Mouse (Mus musculus): ENCODE measurements around the gene 4930402K13Rik. TPM values are rescaled to one million over a fixed set of nuclear protein-coding genes. Genes with fewer than 3 reads are reported as not detected.
A peak's percentile ranks its signal among the peaks of the same experiment; 100 is the strongest.
"Not testable (repeated sequence)": the region's sequence is repeated elsewhere in the genome, so short reads cannot be mapped to it uniquely, and the experiment has no call there.

The 4930402K13Rik gene
- total RNA-seq (2021) = not detected
- long read RNA-seq, experiment 1 = 0 reads
- long read RNA-seq, experiment 2 = 0 reads

DNA sequence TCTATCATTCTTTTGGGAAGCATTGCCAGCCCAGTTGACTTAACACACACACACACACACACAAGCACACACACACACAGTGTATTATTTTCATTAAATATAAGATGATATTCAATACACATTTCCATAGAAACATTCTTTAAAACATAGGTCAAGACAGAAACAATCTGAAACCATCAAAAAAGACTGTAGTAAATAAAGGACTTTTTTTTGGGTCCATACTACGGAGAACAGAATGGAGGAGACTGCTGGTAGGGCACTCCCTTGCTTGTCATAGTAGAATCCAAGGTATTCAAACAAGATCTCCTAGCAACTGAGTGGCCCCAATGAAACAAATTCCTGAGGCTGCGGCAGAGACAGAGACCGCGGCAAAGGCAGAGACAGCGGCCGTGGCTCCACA lies at the start of gene 4930402K13Rik:
4930402K13Rik (plus strand) TSS at position 301 of the 400 bp plus-strand sequence.
- no peak for DNase-seq (ENCODE audit: low spot score in 2 of 2)

- peak; percentile 82 to 94 for DNase-seq (ENCODE audit: low spot score in 2 of 2)
Observed at GRCm38 (mm10) chrX:9060952-9061351, 43.4 kb upstream of the 4930402K13Rik start.

DNA sequence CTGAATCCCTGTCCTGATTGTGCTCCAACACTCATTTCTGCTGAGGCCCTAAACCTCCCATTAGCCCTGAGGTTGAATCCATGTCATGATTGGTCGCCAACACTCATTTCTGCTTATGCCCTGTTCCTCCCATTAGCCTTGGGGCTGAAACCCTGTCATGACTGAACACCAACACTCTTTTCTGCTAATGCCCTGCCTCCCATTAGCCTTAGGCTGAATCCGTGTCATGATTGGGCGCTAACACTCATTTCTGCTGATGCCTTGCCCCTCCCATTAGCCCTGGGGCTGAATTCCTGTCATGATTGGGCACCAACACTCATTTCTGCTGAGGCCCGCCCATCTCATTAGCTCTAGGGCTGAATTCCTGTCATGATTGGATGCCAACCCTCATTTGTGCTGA lies 42.3 kb upstream of the 4930402K13Rik start:
- DNase-seq (ENCODE audit: low spot score in 2 of 2) = no peak

- not testable (repeated sequence) for DNase-seq (ENCODE audit: low spot score in 2 of 2)
Observed at GRCm38 (mm10) chrX:9062715-9063114, 41.6 kb upstream of the 4930402K13Rik start, which contains the start of gene Fthl17f. TSS of gene Fthl17f (plus strand) at chrX:9063015.

- peak; percentile 54 to 84 for DNase-seq (ENCODE audit: low spot score in 2 of 2)
Observed at GRCm38 (mm10) chrX:9077699-9078098, 26.7 kb upstream of the 4930402K13Rik start.

DNA sequence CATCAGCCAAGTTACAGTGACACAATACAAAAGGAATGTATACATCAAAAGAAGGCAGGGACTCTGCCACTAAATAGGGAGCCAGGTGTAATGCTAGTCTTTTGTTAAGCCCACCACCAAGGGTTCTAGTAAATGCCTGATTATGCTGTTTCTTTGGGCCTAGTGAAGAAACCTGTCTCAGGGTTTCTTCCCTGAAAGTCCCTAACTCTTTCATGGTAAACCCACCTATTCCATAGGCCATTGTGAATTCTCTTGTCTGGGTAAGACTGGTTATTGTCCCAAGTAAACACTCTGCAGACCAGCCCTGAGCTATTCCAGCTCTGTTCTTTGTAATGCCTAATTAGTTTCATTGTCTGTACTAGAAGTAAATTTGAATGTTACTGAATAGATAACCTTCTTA lies 9.3 kb upstream of the 4930402K13Rik start:
- not testable (repeated sequence) for DNase-seq (ENCODE audit: low spot score in 2 of 2)

DNA sequence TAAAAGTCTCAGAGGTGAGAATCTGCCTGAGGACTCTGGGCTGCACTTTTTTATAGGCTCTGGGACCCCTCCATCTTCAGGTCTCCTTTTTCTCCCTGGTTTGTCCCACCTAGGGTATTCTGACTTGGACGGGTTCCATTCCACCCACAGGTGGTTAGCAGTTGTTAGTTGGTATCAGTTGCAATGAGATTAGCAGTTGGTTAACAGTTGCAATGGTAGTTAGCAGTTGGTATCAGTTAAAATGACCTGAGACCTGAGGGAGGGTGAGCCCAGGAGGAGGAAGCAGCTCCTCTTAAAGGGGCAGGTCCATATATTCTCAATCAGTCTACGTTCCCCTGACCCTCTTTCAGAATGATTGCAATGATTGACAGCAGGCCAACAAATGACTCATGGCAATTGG lies 6.0 kb downstream of the 4930402K13Rik start:
- DNase-seq (ENCODE audit: low spot score in 2 of 2) = no peak

DNA sequence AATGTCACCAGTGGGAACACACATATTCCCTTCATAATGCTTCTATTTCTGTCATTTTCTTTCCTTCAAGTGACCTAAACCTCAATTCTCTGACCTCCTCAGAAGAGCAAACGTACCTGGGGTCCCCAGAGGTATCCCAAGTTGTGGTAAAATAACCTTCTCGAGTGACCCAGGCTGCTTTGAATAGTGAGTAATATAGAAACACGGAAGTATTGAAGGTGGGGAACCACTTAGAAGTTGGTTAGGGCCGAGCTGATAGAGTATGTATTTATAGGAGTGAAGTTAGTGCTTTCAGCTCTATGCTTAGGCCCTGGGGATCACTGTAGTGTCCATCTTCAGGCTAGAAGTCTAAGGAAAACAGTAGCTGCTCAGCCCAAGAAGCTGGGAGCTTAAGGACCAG lies 20.6 kb downstream of the 4930402K13Rik start:
- no peak for DNase-seq (ENCODE audit: low spot score in 2 of 2)

- peak; percentile 7 to 30 for DNase-seq (ENCODE audit: low spot score in 2 of 2)
Observed at GRCm38 (mm10) chrX:9128317-9128831, 24.0 kb downstream of the 4930402K13Rik start.

GRCm38 (mm10) chrX:9139290-9139948 lies 35.1 kb downstream of the 4930402K13Rik start:
- no peak for DNase-seq (ENCODE audit: low spot score in 2 of 2)

GRCm38 (mm10) chrX:9142669-9143068 lies 38.3 kb downstream of the 4930402K13Rik start:
- DNase-seq (ENCODE audit: low spot score in 2 of 2) = no peak

Other genes starting within 250 kb of the 4930402K13Rik start
- not detected for gene Gm5751, start 230.3 kb upstream of the 4930402K13Rik start, total RNA-seq (2021)
- 10 to 100 TPM; 32.4 to 35.7 TPM for gene B630019K06Rik, start 212.2 kb upstream of the 4930402K13Rik start, total RNA-seq (2021)
- not detected for gene Fthl17b, start 141.6 kb upstream of the 4930402K13Rik start, total RNA-seq (2021)
- not detected for gene Fthl17c, start 128.0 kb upstream of the 4930402K13Rik start, total RNA-seq (2021)
- not detected for gene Fthl17d, start 117.8 kb upstream of the 4930402K13Rik start, total RNA-seq (2021)
- gene Fthl17e, start 71.1 kb upstream of the 4930402K13Rik start, total RNA-seq (2021) = not detected
- not detected for gene Fthl17f, start 41.5 kb upstream of the 4930402K13Rik start, total RNA-seq (2021)
- 1 to 10 TPM; 7.2 to 7.4 TPM for gene Lancl3, start 95.3 kb downstream of the 4930402K13Rik start, total RNA-seq (2021)
- not detected for gene Gm14862, start 152.3 kb downstream of the 4930402K13Rik start, total RNA-seq (2021)
- 10 to 100 TPM; 14.4 to 15.2 TPM for gene Xk, start 168.2 kb downstream of the 4930402K13Rik start, total RNA-seq (2021)
- gene H2al1m, start 179.2 kb downstream of the 4930402K13Rik start, total RNA-seq (2021) = not detected
- gene H2al1k, start 246.1 kb downstream of the 4930402K13Rik start, total RNA-seq (2021) = not detected

All from left cerebral cortex, adult 18-20 months (tissue).